Mouse (Mus musculus) E14TG2a.4 (cell line): Measurements from ENCODE around the gene Npc2.

Source experiments
- H3K27me3 ChIP-seq: 2 replicates; pipeline ENCODE4 v1.6.1; 2014; ENCODE audit warnings: low read length, control low read depth; ENCODE audit not compliant: insufficient read depth
- H3K36me3 ChIP-seq: 2 replicates; pipeline ENCODE4 v1.6.1; 2014; ENCODE audit warnings: low read length, control low read depth; ENCODE audit not compliant: insufficient read depth
- H3K4me1 ChIP-seq: replicated peaks from 2 replicates; pipeline ENCODE4 v1.6.1; 2014; ENCODE audit warnings: low read depth, low read length, control low read depth
- H3K4me3 ChIP-seq: replicated peaks from 2 replicates; pipeline ENCODE4 v1.5.1; 2014; ENCODE audit warnings: mild to moderate bottlenecking, low read length
- H3K9me3 ChIP-seq: 2 replicates; pipeline ENCODE4 v1.6.1; 2014; ENCODE audit warnings: low read length, control low read depth
- CTCF ChIP-seq: conservative IDR thresholded peaks from 2 replicates; pipeline ENCODE4 v1.5.1; 2014; ENCODE audit warnings: low read length
- NANOG ChIP-seq: IDR thresholded peaks from 2 replicates; pipeline ENCODE4 v1.6.1; 2014; ENCODE audit warnings: borderline replicate concordance, low read length, mixed read lengths
- POU5F1 ChIP-seq: IDR thresholded peaks from 2 replicates; pipeline ENCODE4 v1.6.1; 2014; ENCODE audit warnings: low read length, borderline replicate concordance

Npc2 gene

DNA sequence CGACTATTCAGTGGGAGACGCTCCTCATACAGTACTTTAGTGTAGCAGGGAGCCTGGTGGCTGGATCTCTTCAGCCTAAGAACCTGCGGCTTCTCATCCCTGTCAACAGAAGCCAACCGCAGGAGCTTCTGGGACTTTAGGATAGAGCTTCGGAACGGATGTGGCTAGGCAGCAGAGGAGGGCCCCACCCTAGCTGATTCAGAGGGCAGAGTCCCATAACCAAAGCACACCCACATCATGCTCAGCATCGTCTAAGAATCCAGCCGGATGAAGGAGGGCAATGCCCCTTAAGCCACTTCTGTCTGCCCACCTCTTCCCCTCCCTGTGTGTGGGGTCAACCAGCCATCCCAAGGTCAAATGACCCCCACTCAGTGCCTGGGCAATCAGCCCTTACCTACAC lies 21.7 kb upstream of the Npc2 start:
- peaks cover 6% of the 10 kb centered on the region for H3K4me1 ChIP-seq

DNA sequence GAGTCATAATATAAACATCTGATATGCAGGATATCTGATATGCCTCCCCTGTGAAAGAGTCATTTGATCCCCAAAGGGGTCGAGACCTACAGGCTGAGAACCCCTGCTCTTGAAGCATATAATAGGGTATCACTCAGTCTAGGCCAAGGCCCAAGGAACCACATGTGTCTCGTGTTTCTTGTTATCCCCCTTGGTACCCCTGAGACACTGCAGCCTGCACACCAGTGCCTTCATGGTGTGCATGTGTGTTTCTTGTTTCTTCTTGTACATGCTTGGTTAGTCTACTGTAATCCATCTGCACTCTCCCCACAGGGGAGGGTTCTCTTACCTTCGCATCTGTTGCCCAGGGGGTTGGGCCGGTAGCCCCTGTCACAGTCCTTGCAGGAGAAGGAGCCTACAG lies 19.7 kb upstream of the Npc2 start:
- Histone ChIP-seq H3K4me3 (no peak overlapping the region), H3K9me3 (no peaks in the 10 kb centered on the region), H3K27me3 (peaks cover 45% of the 10 kb centered on the region), H3K36me3 (no peaks in the 10 kb centered on the region), H3K4me1 (peaks cover 16% of the 10 kb centered on the region)
- no peak for TF ChIP-seq CTCF
- no peak for TF ChIP-seq NANOG
- TF ChIP-seq POU5F1 = no peak

More for the DNA sequence above, 21.7 kb upstream of the Npc2 start:
- Histone ChIP-seq H3K4me3 (no peak overlapping the region), H3K27me3 (peaks cover 35% of the 10 kb centered on the region), H3K9me3 (no peaks in the 10 kb centered on the region), H3K36me3 (no peaks in the 10 kb centered on the region)
- no peak for TF ChIP-seq CTCF

DNA sequence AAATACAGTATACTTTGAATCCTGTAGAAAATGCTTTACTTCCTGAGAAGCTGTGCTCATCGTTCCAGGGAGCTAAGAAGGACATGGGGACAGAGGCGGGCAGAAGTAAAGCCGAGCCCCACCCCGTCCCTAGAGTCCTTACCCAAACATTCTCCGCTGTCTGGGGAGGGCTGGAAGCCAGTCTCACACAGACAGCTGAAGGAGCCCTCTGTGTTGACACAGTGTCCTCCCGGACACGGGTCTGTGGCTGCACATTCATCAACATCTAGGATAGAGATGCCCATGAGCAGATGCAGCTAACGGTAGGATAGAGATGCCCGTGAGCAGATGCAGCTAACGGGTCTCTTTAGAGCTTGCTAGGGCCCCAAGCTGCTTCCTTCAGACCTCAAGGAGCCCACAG lies 17.9 kb upstream of the Npc2 start:
- Histone ChIP-seq H3K9me3 (no peaks in the 10 kb centered on the region), H3K36me3 (no peaks in the 10 kb centered on the region), H3K4me1 (peaks cover 29% of the 10 kb centered on the region), H3K4me3 (no peak overlapping the region), H3K27me3 (peaks cover 51% of the 10 kb centered on the region)
- TF ChIP-seq CTCF (no peak), POU5F1 (no peak), NANOG (no peak)

DNA sequence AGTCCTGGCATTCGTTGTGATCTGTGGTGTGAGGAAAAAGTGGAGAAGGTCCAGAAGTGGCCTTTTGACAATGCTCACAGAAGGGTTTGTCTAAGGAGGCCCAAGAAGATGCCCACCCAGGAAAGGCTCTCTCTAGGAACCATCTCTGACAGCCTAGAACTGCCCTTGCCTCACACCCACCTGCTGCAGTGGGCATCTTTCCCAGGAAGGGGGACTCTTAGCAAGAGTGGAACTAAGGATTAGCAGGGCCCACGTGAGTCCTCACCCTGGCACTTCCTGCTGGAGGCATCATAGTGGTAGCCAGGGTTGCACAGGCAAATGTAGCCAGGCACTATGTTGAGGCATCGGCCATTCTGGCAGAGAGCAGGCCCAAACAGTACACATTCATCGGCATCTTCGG lies 13.1 kb upstream of the Npc2 start:
- TF ChIP-seq NANOG (no peak), POU5F1 (no peak), CTCF (no peak)
- Histone ChIP-seq H3K9me3 (no peaks in the 10 kb centered on the region), H3K4me1 (peaks cover 42% of the 10 kb centered on the region), H3K4me3 (no peak overlapping the region), H3K27me3 (peaks cover 46% of the 10 kb centered on the region), H3K36me3 (no peaks in the 10 kb centered on the region)

GRCm38 (mm10) chr12:84784604-84785381 lies 11.8 kb upstream of the Npc2 start:
- TF ChIP-seq POU5F1 (no peak), CTCF (peak; percentile 80)
- Histone ChIP-seq H3K4me1 (peaks cover 40% of the 10 kb centered on the region), H3K4me3 (peak overlapping the region; percentile 45), H3K9me3 (no peaks in the 10 kb centered on the region), H3K27me3 (peaks cover 39% of the 10 kb centered on the region), H3K36me3 (no peaks in the 10 kb centered on the region)

- peaks cover 24% of the 10 kb centered on the region for H3K4me1 ChIP-seq
- no peaks in the 10 kb centered on the region for H3K27me3 ChIP-seq
- H3K9me3 ChIP-seq = no peaks in the 10 kb centered on the region
- peaks cover 17% of the 10 kb centered on the region for H3K36me3 ChIP-seq
- H3K4me3 ChIP-seq = no peak overlapping the region
- TF ChIP-seq NANOG (no peak), POU5F1 (no peak), CTCF (no peak)
Measured at GRCm38 (mm10) chr12:84776229-84776628, 3.3 kb upstream of the Npc2 start.

GRCm38 (mm10) chr12:84774376-84774775 lies 1.4 kb upstream of the Npc2 start:
- Histone ChIP-seq H3K9me3 (no peaks in the 10 kb centered on the region), H3K27me3 (no peaks in the 10 kb centered on the region), H3K4me1 (peaks cover 43% of the 10 kb centered on the region), H3K36me3 (peaks cover 31% of the 10 kb centered on the region), H3K4me3 (peak overlapping the region; percentile 97; the same call in 1 of the 2 replicates)
- no peak for TF ChIP-seq POU5F1
- no peak for TF ChIP-seq CTCF
- TF ChIP-seq NANOG = no peak

DNA sequence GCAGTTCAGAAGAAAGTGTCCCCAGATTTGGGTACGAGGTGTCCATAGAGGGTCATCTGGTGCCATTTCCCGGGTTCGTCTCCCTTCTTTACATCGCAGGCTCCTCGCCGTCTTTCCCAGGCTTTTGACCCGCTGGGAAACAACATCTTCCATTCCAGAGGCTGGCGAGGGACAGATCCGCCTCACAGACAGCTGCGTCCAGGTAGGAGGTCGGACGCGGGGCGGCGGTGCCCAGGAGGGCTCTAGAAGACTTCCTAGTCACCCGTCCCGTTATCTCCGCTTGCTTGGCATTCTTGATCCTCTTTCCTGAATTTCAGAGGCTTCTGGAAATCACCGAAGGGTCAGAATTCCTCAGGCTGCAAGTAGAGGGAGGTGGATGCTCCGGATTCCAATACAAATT lies 524 bp upstream of the Npc2 start:
- peaks cover 51% of the 10 kb centered on the region for H3K4me1 ChIP-seq
- H3K9me3 ChIP-seq = no peaks in the 10 kb centered on the region
- TF ChIP-seq NANOG = no peak
- TF ChIP-seq POU5F1 = no peak
- no peak for TF ChIP-seq CTCF
- H3K36me3 ChIP-seq = peaks cover 39% of the 10 kb centered on the region
- H3K27me3 ChIP-seq = no peaks in the 10 kb centered on the region
- H3K4me3 ChIP-seq = peak overlapping the region; percentile 97

- Histone ChIP-seq H3K36me3 (peaks cover 53% of the 10 kb centered on the region), H3K4me1 (peaks cover 65% of the 10 kb centered on the region), H3K4me3 (peak overlapping the region; percentile 97), H3K27me3 (no peaks in the 10 kb centered on the region), H3K9me3 (no peaks in the 10 kb centered on the region)
- no peak for TF ChIP-seq CTCF
- TF ChIP-seq NANOG = no peak
- no peak for TF ChIP-seq POU5F1
Measured at GRCm38 (mm10) chr12:84771981-84772520, 901 bp downstream of the Npc2 start.
